Mouse (Mus musculus): ENCODE data around the gene Iqgap1.

- TF ChIP-seq POLR2A (IDR thresholded peaks at IDR 0.05; ENCODE audit: control insufficient read depth, extremely low read depth, insufficient read depth, low read length, poor library complexity) (no peak), CTCF (IDR thresholded peaks at IDR 0.05; ENCODE audit: borderline replicate concordance, control insufficient read depth, extremely low read depth, insufficient read depth, low read length, poor library complexity) (no peak)
Observed at GRCm38 (mm10) chr7:80711496-80711895, 114.3 kb downstream of the Iqgap1 start.
